Mouse (Mus musculus): ENCODE data around the gene Psd.
A peak's percentile ranks its signal among the peaks of the same experiment; 100 is the strongest.

Psd gene

GRCm38 (mm10) chr19:46326756-46327305, at the start of gene Psd:
Psd (minus strand) TSS chr19:46327156.
- peak; percentile 40 for DNase-seq

GRCm38 (mm10) chr19:46375891-46376290, 48.9 kb upstream of the Psd start:
- no peak for DNase-seq

- no peak for DNase-seq
Measured at GRCm38 (mm10) chr19:46375489-46375888, 48.5 kb upstream of the Psd start.

GRCm38 (mm10) chr19:46374477-46375088, 47.6 kb upstream of the Psd start:
- no peak for DNase-seq

- peak; percentile 34 for DNase-seq
Measured at GRCm38 (mm10) chr19:46369204-46369603, 42.2 kb upstream of the Psd start.

GRCm38 (mm10) chr19:46367798-46368590, 41.0 kb upstream of the Psd start:
- DNase-seq: no peak

- DNase-seq: no peak
Measured at GRCm38 (mm10) chr19:46363294-46364009, 36.5 kb upstream of the Psd start.

- no peak for DNase-seq
Measured at GRCm38 (mm10) chr19:46362104-46362503, 35.1 kb upstream of the Psd start.

- DNase-seq: no peak
Measured at GRCm38 (mm10) chr19:46358381-46358780, 31.4 kb upstream of the Psd start.

GRCm38 (mm10) chr19:46357344-46358280, 30.7 kb upstream of the Psd start:
- DNase-seq: peak; percentile 35

- DNase-seq: peak; percentile 87
Measured at GRCm38 (mm10) chr19:46356701-46357138, 29.8 kb upstream of the Psd start.

- no peak for DNase-seq
Measured at GRCm38 (mm10) chr19:46350168-46350932, 23.4 kb upstream of the Psd start, which contains the start of gene 2310034G01Rik. 2310034G01Rik (minus strand) TSS chr19:46350302.

- DNase-seq: no peak
Measured at GRCm38 (mm10) chr19:46349550-46349949, 22.6 kb upstream of the Psd start.

GRCm38 (mm10) chr19:46348761-46349458, 22.0 kb upstream of the Psd start:
- DNase-seq: no peak

- DNase-seq: no peak
Measured at GRCm38 (mm10) chr19:46347936-46348668, 21.1 kb upstream of the Psd start.

- DNase-seq: no peak
Measured at GRCm38 (mm10) chr19:46347146-46347545, 20.2 kb upstream of the Psd start.

GRCm38 (mm10) chr19:46344710-46345419, 17.9 kb upstream of the Psd start:
- no peak for DNase-seq

GRCm38 (mm10) chr19:46339287-46339971, 12.5 kb upstream of the Psd start:
- no peak for DNase-seq

- DNase-seq: no peak
Measured at GRCm38 (mm10) chr19:46338942-46339286, 12.0 kb upstream of the Psd start.

All from thymus, postnatal 25 days (tissue).